Mouse (Mus musculus): Measurements from ENCODE around the gene Pusl1.
A peak's percentile ranks its signal among the peaks of the same experiment; 100 is the strongest.

Gene Pusl1

GRCm38 (mm10) chr4:155903246-155903645 lies 11.7 kb upstream of the Pusl1 start:
- no peak for TF ChIP-seq CTCF (conservative IDR thresholded peaks at IDR 0.05; ENCODE audit: low read length)
- no peak for TF ChIP-seq NANOG (IDR thresholded peaks at IDR 0.05; ENCODE audit: borderline replicate concordance, low read length)
- no peak for TF ChIP-seq POU5F1 (IDR thresholded peaks at IDR 0.05; ENCODE audit: borderline replicate concordance, low read length)
- peaks cover 12% of the 10 kb centered on the region for H3K4me1 ChIP-seq (replicated peaks; ENCODE audit: low read depth, low read length)
- H3K9me3 ChIP-seq (ENCODE audit: low read length), result no peaks in the 10 kb centered on the region

GRCm38 (mm10) chr4:155901205-155901604 lies 9.6 kb upstream of the Pusl1 start:
- H3K9me3 ChIP-seq (ENCODE audit: low read length), result no peaks in the 10 kb centered on the region
- TF ChIP-seq NANOG (IDR thresholded peaks at IDR 0.05; ENCODE audit: borderline replicate concordance, low read length) (no peak), POU5F1 (IDR thresholded peaks at IDR 0.05; ENCODE audit: borderline replicate concordance, low read length) (no peak), CTCF (conservative IDR thresholded peaks at IDR 0.05; ENCODE audit: low read length) (no peak)
- H3K27me3 ChIP-seq (ENCODE audit: insufficient read depth, low read length), result no peaks in the 10 kb centered on the region
- no peak overlapping the region for H3K4me3 ChIP-seq (replicated peaks; ENCODE audit: low read length)
- H3K36me3 ChIP-seq (ENCODE audit: insufficient read depth, low read length), result peaks cover 85% of the 10 kb centered on the region
- peaks cover 16% of the 10 kb centered on the region for H3K4me1 ChIP-seq (replicated peaks; ENCODE audit: low read depth, low read length)

More at GRCm38 (mm10) chr4:155903246-155903645, 11.7 kb upstream of the Pusl1 start:
- Histone ChIP-seq H3K36me3 (ENCODE audit: insufficient read depth, low read length) (peaks cover 82% of the 10 kb centered on the region), H3K27me3 (ENCODE audit: insufficient read depth, low read length) (no peaks in the 10 kb centered on the region), H3K4me3 (replicated peaks; ENCODE audit: low read length) (no peak overlapping the region)

- TF ChIP-seq CTCF (conservative IDR thresholded peaks at IDR 0.05; ENCODE audit: low read length) (no peak), POU5F1 (IDR thresholded peaks at IDR 0.05; ENCODE audit: borderline replicate concordance, low read length) (no peak), NANOG (IDR thresholded peaks at IDR 0.05; ENCODE audit: borderline replicate concordance, low read length) (no peak)
- Histone ChIP-seq H3K9me3 (ENCODE audit: low read length) (no peaks in the 10 kb centered on the region), H3K36me3 (ENCODE audit: insufficient read depth, low read length) (peaks cover 69% of the 10 kb centered on the region), H3K4me3 (replicated peaks; ENCODE audit: low read length) (no peak overlapping the region), H3K4me1 (replicated peaks; ENCODE audit: low read depth, low read length) (peaks cover 28% of the 10 kb centered on the region), H3K27me3 (ENCODE audit: insufficient read depth, low read length) (no peaks in the 10 kb centered on the region)
These were observed 7.8 kb upstream of the Pusl1 start for GRCm38 (mm10) chr4:155899355-155899754.

GRCm38 (mm10) chr4:155898318-155898717 lies 6.7 kb upstream of the Pusl1 start:
- H3K9me3 ChIP-seq (ENCODE audit: low read length), result no peaks in the 10 kb centered on the region
- TF ChIP-seq NANOG (IDR thresholded peaks at IDR 0.05; ENCODE audit: borderline replicate concordance, low read length), result no peak
- no peak for TF ChIP-seq POU5F1 (IDR thresholded peaks at IDR 0.05; ENCODE audit: borderline replicate concordance, low read length)
- TF ChIP-seq CTCF (conservative IDR thresholded peaks at IDR 0.05; ENCODE audit: low read length), result no peak
- H3K4me1 ChIP-seq (replicated peaks; ENCODE audit: low read depth, low read length), result peaks cover 34% of the 10 kb centered on the region
- no peaks in the 10 kb centered on the region for H3K27me3 ChIP-seq (ENCODE audit: insufficient read depth, low read length)
- H3K36me3 ChIP-seq (ENCODE audit: insufficient read depth, low read length), result peaks cover 64% of the 10 kb centered on the region
- H3K4me3 ChIP-seq (replicated peaks; ENCODE audit: low read length), result no peak overlapping the region

- peaks cover 3% of the 10 kb centered on the region; the same call in 1 of the 2 replicates for H3K27me3 ChIP-seq (ENCODE audit: insufficient read depth, low read length)
- H3K36me3 ChIP-seq (ENCODE audit: insufficient read depth, low read length), result peaks cover 45% of the 10 kb centered on the region
- no peak for TF ChIP-seq POU5F1 (IDR thresholded peaks at IDR 0.05; ENCODE audit: borderline replicate concordance, low read length)
- no peak for TF ChIP-seq NANOG (IDR thresholded peaks at IDR 0.05; ENCODE audit: borderline replicate concordance, low read length)
- no peak for TF ChIP-seq CTCF (conservative IDR thresholded peaks at IDR 0.05; ENCODE audit: low read length)
- H3K9me3 ChIP-seq (ENCODE audit: low read length), result no peaks in the 10 kb centered on the region
- peaks cover 41% of the 10 kb centered on the region for H3K4me1 ChIP-seq (replicated peaks; ENCODE audit: low read depth, low read length)
- H3K4me3 ChIP-seq (replicated peaks; ENCODE audit: low read length), result no peak overlapping the region
These were observed 4.9 kb upstream of the Pusl1 start for GRCm38 (mm10) chr4:155896461-155896860.

GRCm38 (mm10) chr4:155895826-155896225 lies 4.2 kb upstream of the Pusl1 start:
- Histone ChIP-seq H3K4me1 (replicated peaks; ENCODE audit: low read depth, low read length) (peaks cover 43% of the 10 kb centered on the region), H3K36me3 (ENCODE audit: insufficient read depth, low read length) (peaks cover 39% of the 10 kb centered on the region), H3K4me3 (replicated peaks; ENCODE audit: low read length) (peak overlapping the region; percentile 99; the same call in 1 of the 2 replicates), H3K27me3 (ENCODE audit: insufficient read depth, low read length) (peaks cover 3% of the 10 kb centered on the region; the same call in 1 of the 2 replicates), H3K9me3 (ENCODE audit: low read length) (no peaks in the 10 kb centered on the region)
- TF ChIP-seq CTCF (conservative IDR thresholded peaks at IDR 0.05; ENCODE audit: low read length) (no peak), POU5F1 (IDR thresholded peaks at IDR 0.05; ENCODE audit: borderline replicate concordance, low read length) (no peak), NANOG (IDR thresholded peaks at IDR 0.05; ENCODE audit: borderline replicate concordance, low read length) (no peak)

GRCm38 (mm10) chr4:155895216-155895615 lies 3.6 kb upstream of the Pusl1 start:
- peaks cover 40% of the 10 kb centered on the region for H3K36me3 ChIP-seq (ENCODE audit: insufficient read depth, low read length)
- H3K9me3 ChIP-seq (ENCODE audit: low read length), result no peaks in the 10 kb centered on the region
- peak overlapping the region; percentile 99 for H3K4me3 ChIP-seq (replicated peaks; ENCODE audit: low read length)
- TF ChIP-seq NANOG (IDR thresholded peaks at IDR 0.05; ENCODE audit: borderline replicate concordance, low read length) (no peak), POU5F1 (IDR thresholded peaks at IDR 0.05; ENCODE audit: borderline replicate concordance, low read length) (no peak), CTCF (conservative IDR thresholded peaks at IDR 0.05; ENCODE audit: low read length) (no peak)
- H3K27me3 ChIP-seq (ENCODE audit: insufficient read depth, low read length), result peaks cover 3% of the 10 kb centered on the region; the same call in 1 of the 2 replicates
- peaks cover 49% of the 10 kb centered on the region for H3K4me1 ChIP-seq (replicated peaks; ENCODE audit: low read depth, low read length)

GRCm38 (mm10) chr4:155894311-155894881 lies 2.8 kb upstream of the Pusl1 start:
- Histone ChIP-seq H3K4me1 (replicated peaks; ENCODE audit: low read depth, low read length) (peaks cover 57% of the 10 kb centered on the region), H3K27me3 (ENCODE audit: insufficient read depth, low read length) (peaks cover 3% of the 10 kb centered on the region; the same call in 1 of the 2 replicates), H3K4me3 (replicated peaks; ENCODE audit: low read length) (peak overlapping the region; percentile 99), H3K9me3 (ENCODE audit: low read length) (no peaks in the 10 kb centered on the region), H3K36me3 (ENCODE audit: insufficient read depth, low read length) (peaks cover 40% of the 10 kb centered on the region)
- TF ChIP-seq NANOG (IDR thresholded peaks at IDR 0.05; ENCODE audit: borderline replicate concordance, low read length), result no peak
- no peak for TF ChIP-seq CTCF (conservative IDR thresholded peaks at IDR 0.05; ENCODE audit: low read length)
- TF ChIP-seq POU5F1 (IDR thresholded peaks at IDR 0.05; ENCODE audit: borderline replicate concordance, low read length), result no peak
